Mouse (Mus musculus) embryonic facial prominence, embryonic 12.5 days (tissue): ENCODE results near the gene Trp53. TPM values are rescaled to one million over a fixed set of nuclear protein-coding genes. Genes with fewer than 3 reads are reported as not detected.
A peak's percentile ranks its signal among the peaks of the same experiment; 100 is the strongest.
"Not testable (repeated sequence)": the region's sequence is repeated elsewhere in the genome, so short reads cannot be mapped to it uniquely, and the experiment has no call there.

ENCODE experiments used
- ATAC-seq: fragments of 200-750 bp; cut with Nextera tagmentation; 2 replicates; pipeline ENCODE4 v1.8.0; 2017; ENCODE audit not compliant: insufficient number of reproducible peaks, insufficient read depth, low FRiP score, low TSS enrichment
- H3K27ac ChIP-seq: fragments of 300-500 bp; sonication (generic); 2 replicates; pipeline ENCODE4 v1.5.1; 2016; ENCODE audit warnings: mild to moderate bottlenecking
- H3K27me3 ChIP-seq: fragments of 300-500 bp; sonication (generic); 2 replicates; pipeline ENCODE4 v1.6.1; 2016; ENCODE audit warnings: mild to moderate bottlenecking, moderate library complexity
- H3K36me3 ChIP-seq: fragments of 300-500 bp; sonication (generic); 2 replicates; pipeline ENCODE4 v1.6.1; 2016; ENCODE audit warnings: mild to moderate bottlenecking
- H3K4me1 ChIP-seq: fragments of 300-500 bp; sonication (generic); 2 replicates; pipeline ENCODE4 v1.6.1; 2016
- H3K4me2 ChIP-seq: fragments of 300-500 bp; sonication (generic); replicated peaks from 2 replicates; pipeline ENCODE4 v1.6.1; 2016; ENCODE audit warnings: mild to moderate bottlenecking, moderate library complexity
- H3K4me3 ChIP-seq: fragments of 300-500 bp; sonication (generic); 2 replicates; pipeline ENCODE4 v1.5.1; 2016; ENCODE audit warnings: mild to moderate bottlenecking
- H3K9ac ChIP-seq: fragments of 300-500 bp; sonication (generic); 2 replicates; pipeline ENCODE4 v1.6.1; 2016; ENCODE audit warnings: mild to moderate bottlenecking, moderate library complexity
- H3K9me3 ChIP-seq: fragments of 300-500 bp; sonication (generic); 2 replicates; pipeline ENCODE4 v1.6.1; 2016; ENCODE audit warnings: mild to moderate bottlenecking, moderate library complexity
- WGBS: fragments of 180-500 bp; shearing (Covaris S2); methylation state at CpG from one replicate; pipeline ENCODE4 v1.1.7; 2016; 5-methylcytosine and 5-hydroxymethylcytosine counted together
- polyA plus RNA-seq: library from polyadenylated mRNA; unstranded; fragments of >200 nt; fragmentation: Nextera tagmentation; extraction: Ambion mirVana; gene quantifications from 2 replicates; pipeline ENCODE4 v1.2.1, GENCODE M21; 2016

Gene Trp53
- polyA plus RNA-seq, 1 experiment from 2014 or later = 161 TPM

DNA sequence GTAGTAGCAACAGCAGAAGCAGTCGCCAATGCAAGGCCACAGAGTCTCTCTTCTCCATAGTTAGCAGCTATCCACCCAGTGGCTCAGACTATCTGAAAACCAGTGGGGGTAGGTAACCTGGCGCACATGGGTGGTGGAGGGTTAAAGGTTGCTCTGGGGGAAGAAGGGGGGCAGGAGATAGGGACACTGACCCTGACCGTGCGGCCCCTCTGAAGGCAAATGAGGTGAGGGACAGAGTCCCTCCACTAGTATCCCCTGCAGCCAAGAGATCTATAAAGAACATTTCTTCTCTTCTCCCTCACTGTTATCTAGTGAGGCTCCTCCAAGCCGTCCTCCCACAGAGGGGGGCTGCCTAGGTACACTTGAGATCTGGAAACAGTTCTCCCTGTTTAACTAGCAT, 37.6 kb downstream of the Trp53 start, which contains the start of gene Shbg:
TSS of gene Shbg (minus strand) at position 101 of the 400 bp plus-strand sequence.
- H3K36me3 ChIP-seq = no peaks in the 10 kb centered on the region
- no peak within 1 kb of the TSS for H3K27ac ChIP-seq
- 74% methylated on average over 5 of the region's 5 CpGs for WGBS
- peaks cover 6% of the 10 kb centered on the region; the same call in 1 of the 2 replicates for H3K27me3 ChIP-seq
- no peak for ATAC-seq
- peaks cover 13% of the 10 kb centered on the region for H3K4me1 ChIP-seq
- no peaks in the 10 kb centered on the region for H3K9me3 ChIP-seq
- H3K4me3 ChIP-seq = no peak within 1 kb of the TSS
- H3K9ac ChIP-seq = 0 out of 2 replicates have a peak within 1 kb of the TSS, but pooled peaks have one; percentile 19
- H3K4me2 ChIP-seq = no peak within 1 kb of the TSS

GRCm38 (mm10) chr11:69620394-69621081, 40.4 kb downstream of the Trp53 start:
- Histone ChIP-seq H3K4me3 (no peak overlapping the region), H3K27me3 (no peaks in the 10 kb centered on the region; the same call in 1 of the 2 replicates), H3K9me3 (no peaks in the 10 kb centered on the region), H3K36me3 (no peaks in the 10 kb centered on the region), H3K9ac (no peak overlapping the region), H3K27ac (no peak overlapping the region), H3K4me1 (peaks cover 13% of the 10 kb centered on the region), H3K4me2 (no peak overlapping the region)
- 81% methylated on average over 7 of the region's 7 CpGs for WGBS
- ATAC-seq = no peak

- Histone ChIP-seq H3K27me3 (no peaks in the 10 kb centered on the region; the same call in 1 of the 2 replicates), H3K9me3 (no peaks in the 10 kb centered on the region), H3K9ac (peak within 1 kb of the TSS; percentile 75), H3K4me1 (peaks cover 13% of the 10 kb centered on the region), H3K36me3 (no peaks in the 10 kb centered on the region), H3K4me3 (peak within 1 kb of the TSS; percentile 52), H3K4me2 (peak within 1 kb of the TSS; percentile 78), H3K27ac (peak within 1 kb of the TSS; percentile 70)
- under 1% methylated on average over 20 of the region's 20 CpGs for WGBS
- peak; percentile 49 for ATAC-seq
Measured at GRCm38 (mm10) chr11:69621571-69622268, 41.6 kb downstream of the Trp53 start, which contains the start of gene Sat2. TSS of gene Sat2 (plus strand) at chr11:69622024.

- Histone ChIP-seq H3K9ac (peak overlapping the region; percentile 75), H3K4me1 (peaks cover 13% of the 10 kb centered on the region), H3K27ac (peak overlapping the region; percentile 70), H3K27me3 (no peaks in the 10 kb centered on the region), H3K4me2 (peak overlapping the region; percentile 78), H3K9me3 (no peaks in the 10 kb centered on the region), H3K36me3 (no peaks in the 10 kb centered on the region), H3K4me3 (peak overlapping the region; percentile 52)
- no peak for ATAC-seq
- WGBS = 50% methylated on average over 6 of the region's 6 CpGs
Measured at GRCm38 (mm10) chr11:69622406-69622805, 42.2 kb downstream of the Trp53 start.

- ATAC-seq = no peak
- Histone ChIP-seq H3K4me1 (peaks cover 13% of the 10 kb centered on the region), H3K4me2 (peak overlapping the region; percentile 78), H3K9ac (peak overlapping the region; percentile 75; the same call in 1 of the 2 replicates), H3K27ac (no peak overlapping the region), H3K36me3 (no peaks in the 10 kb centered on the region), H3K4me3 (peak overlapping the region; percentile 52), H3K9me3 (no peaks in the 10 kb centered on the region), H3K27me3 (no peaks in the 10 kb centered on the region)
- WGBS = 74% methylated on average over 4 of the region's 4 CpGs
Measured at GRCm38 (mm10) chr11:69623006-69623405, 42.8 kb downstream of the Trp53 start.

- H3K27ac ChIP-seq, ATAC-seq, H3K4me2 ChIP-seq, H3K36me3 ChIP-seq, H3K9me3 ChIP-seq, H3K27me3 ChIP-seq, H3K9ac ChIP-seq, H3K4me3 ChIP-seq: not testable (repeated sequence)
- H3K4me1 ChIP-seq = peaks cover 13% of the 10 kb centered on the region
- WGBS = 79% methylated on average over 2 of the region's 2 CpGs
Measured at GRCm38 (mm10) chr11:69624339-69624738, 44.2 kb downstream of the Trp53 start.

GRCm38 (mm10) chr11:69628286-69628685, 48.1 kb downstream of the Trp53 start:
- Histone ChIP-seq H3K27me3 (no peaks in the 10 kb centered on the region), H3K9me3 (no peaks in the 10 kb centered on the region), H3K36me3 (no peaks in the 10 kb centered on the region), H3K9ac (no peak overlapping the region), H3K4me2 (no peak overlapping the region), H3K4me3 (no peak overlapping the region), H3K4me1 (peaks cover 4% of the 10 kb centered on the region; the same call in 1 of the 2 replicates), H3K27ac (no peak overlapping the region)
- ATAC-seq = no peak
- WGBS = 34% methylated on average over 6 of the region's 6 CpGs

GRCm38 (mm10) chr11:69629802-69630201, 49.6 kb downstream of the Trp53 start:
- no peak overlapping the region for H3K27ac ChIP-seq
- H3K4me1 ChIP-seq = peaks cover 14% of the 10 kb centered on the region
- H3K36me3 ChIP-seq = no peaks in the 10 kb centered on the region
- ATAC-seq = no peak
- 70% methylated on average over 1 of the region's 1 CpGs for WGBS
- H3K4me2 ChIP-seq = no peak overlapping the region
- no peaks in the 10 kb centered on the region for H3K27me3 ChIP-seq
- no peak overlapping the region for H3K4me3 ChIP-seq
- H3K9ac ChIP-seq = no peak overlapping the region
- H3K9me3 ChIP-seq = no peaks in the 10 kb centered on the region

- Histone ChIP-seq H3K4me1 (peaks cover 23% of the 10 kb centered on the region), H3K4me3 (peak within 1 kb of the TSS; percentile 69), H3K4me2 (peak within 1 kb of the TSS; percentile 78), H3K27me3 (no peaks in the 10 kb centered on the region), H3K9ac (peak within 1 kb of the TSS; percentile 90), H3K9me3 (no peaks in the 10 kb centered on the region), H3K36me3 (peaks cover 3% of the 10 kb centered on the region), H3K27ac (peak within 1 kb of the TSS; percentile 96)
- WGBS = under 1% methylated on average over 43 of the region's 56 CpGs
- ATAC-seq = peak; percentile 99
Measured at GRCm38 (mm10) chr11:69632284-69633089, 52.3 kb downstream of the Trp53 start, which contains the start of gene Fxr2. TSS of gene Fxr2 (plus strand) at chr11:69632990.

- under 1% methylated on average over 45 of the region's 50 CpGs for WGBS
Measured at GRCm38 (mm10) chr11:69633128-69633866, 53.1 kb downstream of the Trp53 start.

DNA sequence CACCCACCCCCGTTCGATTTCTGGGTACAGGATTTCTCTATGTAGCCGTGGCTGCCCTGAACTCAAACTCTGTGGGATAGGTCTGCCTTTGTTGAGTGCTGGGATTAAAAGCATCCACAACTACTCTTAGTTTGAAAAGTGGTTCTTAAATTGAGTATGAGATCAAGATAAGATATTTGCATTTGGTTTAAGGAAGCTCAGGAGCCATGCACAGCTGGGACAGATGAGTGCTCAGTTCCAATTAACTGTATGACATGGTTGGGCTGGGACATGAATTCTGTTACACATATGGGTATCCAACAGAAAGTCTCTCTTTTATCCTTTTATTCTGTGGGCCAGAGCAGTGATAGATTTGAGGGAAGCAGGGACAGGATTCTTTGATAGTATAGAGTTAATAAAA, 55.3 kb downstream of the Trp53 start:
- Histone ChIP-seq H3K4me1 (peaks cover 23% of the 10 kb centered on the region), H3K27ac (no peak overlapping the region), H3K9ac (no peak overlapping the region), H3K4me2 (peak overlapping the region; percentile 78), H3K27me3 (no peaks in the 10 kb centered on the region), H3K4me3 (no peak overlapping the region), H3K36me3 (peaks cover 22% of the 10 kb centered on the region), H3K9me3 (no peaks in the 10 kb centered on the region)
- ATAC-seq = no peak
- 90% methylated on average over 3 of the region's 3 CpGs for WGBS

More at GRCm38 (mm10) chr11:69633128-69633866, 53.1 kb downstream of the Trp53 start:
- peaks cover 6% of the 10 kb centered on the region for H3K36me3 ChIP-seq
- ATAC-seq = peak; percentile 29; the same call in 1 of the 2 replicates
- no peaks in the 10 kb centered on the region for H3K27me3 ChIP-seq
- peak overlapping the region; percentile 69 for H3K4me3 ChIP-seq
- no peaks in the 10 kb centered on the region for H3K9me3 ChIP-seq
- peak overlapping the region; percentile 90 for H3K9ac ChIP-seq
- H3K4me2 ChIP-seq = peak overlapping the region; percentile 78
- H3K4me1 ChIP-seq = peaks cover 23% of the 10 kb centered on the region
- peak overlapping the region; percentile 96 for H3K27ac ChIP-seq
